Mouse (Mus musculus): ENCODE measurements at regions not wholly inside any gene's neighbourhood (a gene's known extent, or its start where the extent isn't known, plus 50 kb on each side); places are given as distances from the start of the nearest gene placed in this dataset.

DNA sequence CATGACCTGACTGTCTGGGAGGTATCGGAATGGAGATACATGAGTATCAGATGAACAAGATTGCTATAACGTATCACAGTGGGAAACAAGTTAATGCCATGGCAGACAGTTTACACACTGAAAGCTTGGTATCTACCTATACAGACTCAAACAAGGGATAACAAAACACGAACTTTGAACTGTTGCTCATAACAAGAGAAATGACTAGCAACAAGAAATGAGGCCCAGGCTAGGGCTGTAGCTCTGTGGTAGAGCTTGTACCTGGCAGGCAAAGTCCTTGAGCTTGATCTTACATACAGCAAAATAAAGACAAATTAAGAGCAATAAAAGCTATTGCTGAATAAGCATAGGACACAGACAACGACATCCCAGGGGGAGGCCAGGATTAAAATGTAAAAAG, 172.4 kb upstream of the Pln start:
- no peak for TF ChIP-seq FLI1 (IDR thresholded peaks at IDR 0.05; ENCODE audit: low read length)
- TF ChIP-seq GATA1 (IDR thresholded peaks at IDR 0.05; ENCODE audit: borderline replicate concordance, low read length): no peak
- Histone ChIP-seq H3K4me1 (no peaks in the 10 kb centered on the region), H3K36me3 (replicated peaks; ENCODE audit: low read length) (no peaks in the 10 kb centered on the region), H3K9me3 (no peaks in the 10 kb centered on the region), H3K27me3 (replicated peaks) (no peaks in the 10 kb centered on the region), H3K4me3 (replicated peaks) (no peak overlapping the region)

DNA sequence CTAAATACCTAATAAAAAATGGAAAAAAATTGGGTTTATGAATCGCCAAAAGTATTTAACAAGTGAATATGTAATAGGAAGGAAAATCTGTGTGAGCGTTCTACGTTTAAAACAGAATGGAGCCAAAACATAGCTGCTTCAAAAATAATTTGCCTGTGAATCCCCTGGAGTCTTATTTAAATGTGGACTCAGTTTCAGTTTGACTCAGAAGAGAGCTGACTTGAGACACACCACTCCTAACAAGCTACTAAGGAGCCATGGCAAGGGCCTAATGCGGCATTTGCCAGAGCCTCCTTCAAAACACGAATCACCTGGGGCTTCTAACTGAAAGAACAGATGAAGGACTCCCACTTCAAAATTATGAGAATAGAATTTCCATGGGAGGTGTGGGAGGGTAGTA, 169.7 kb upstream of the Pln start:
- H3K4me1 ChIP-seq: 0 out of 2 replicates have a peak, but pooled peaks cover 4% of the 10 kb centered on the region
- no peaks in the 10 kb centered on the region for H3K36me3 ChIP-seq (replicated peaks; ENCODE audit: low read length)
- no peaks in the 10 kb centered on the region for H3K9me3 ChIP-seq
- TF ChIP-seq GATA1 (IDR thresholded peaks at IDR 0.05; ENCODE audit: borderline replicate concordance, low read length) (no peak), FLI1 (IDR thresholded peaks at IDR 0.05; ENCODE audit: low read length) (no peak)
- H3K4me3 ChIP-seq (replicated peaks): no peak overlapping the region
- H3K27me3 ChIP-seq (replicated peaks): no peaks in the 10 kb centered on the region

DNA sequence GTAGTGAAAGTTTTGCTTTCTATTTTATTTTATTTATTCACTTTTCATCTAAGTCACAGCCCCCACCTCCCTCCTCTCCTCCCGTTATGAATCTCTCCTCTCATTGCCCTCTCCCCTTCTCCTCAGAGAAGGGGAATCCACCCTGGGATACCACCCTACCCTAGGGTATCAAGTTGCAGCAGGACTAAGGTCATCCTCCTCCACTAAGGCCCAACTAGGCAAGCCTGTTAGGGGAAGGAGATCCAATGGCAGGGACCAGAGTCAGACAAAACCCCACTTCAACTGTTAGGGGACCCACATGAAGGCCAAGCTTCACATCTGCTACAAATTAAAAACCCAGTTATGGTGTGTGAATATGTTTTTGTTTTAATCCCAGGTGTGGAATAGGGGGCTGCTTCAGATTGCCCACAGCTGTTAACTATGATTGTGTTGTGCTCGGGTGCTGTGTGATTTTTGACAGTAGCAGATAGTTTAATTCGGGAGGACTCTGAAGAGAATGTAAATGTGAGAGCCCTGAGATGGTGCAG, 163.4 kb upstream of the Pln start:
- Histone ChIP-seq H3K9me3 (no peaks in the 10 kb centered on the region), H3K27me3 (replicated peaks) (no peaks in the 10 kb centered on the region), H3K4me3 (replicated peaks) (no peak overlapping the region), H3K4me1 (peaks cover 4% of the 10 kb centered on the region; the same call in 1 of the 2 replicates), H3K36me3 (replicated peaks; ENCODE audit: low read length) (no peaks in the 10 kb centered on the region)
- TF ChIP-seq FLI1 (IDR thresholded peaks at IDR 0.05; ENCODE audit: low read length): no peak
- TF ChIP-seq GATA1 (IDR thresholded peaks at IDR 0.05; ENCODE audit: borderline replicate concordance, low read length): no peak

DNA sequence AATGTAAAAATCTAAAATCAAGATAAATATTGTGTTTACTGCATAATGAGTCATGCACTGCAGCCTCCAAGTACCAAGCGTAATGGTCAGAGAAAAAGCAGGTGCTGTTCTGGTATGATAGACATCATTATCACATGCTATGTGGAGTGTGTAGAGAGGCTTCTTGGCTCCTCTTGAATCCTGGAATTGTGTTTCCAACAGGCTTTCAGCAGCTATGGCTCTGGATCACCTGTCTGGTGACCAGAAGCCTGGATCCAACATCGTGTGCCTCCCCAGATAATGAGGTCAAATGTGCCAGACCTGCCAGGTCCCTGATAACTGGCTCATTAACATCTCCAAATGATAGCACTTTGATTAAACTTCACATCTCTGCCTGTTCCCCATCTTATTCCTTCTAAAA, 161.5 kb upstream of the Pln start:
- H3K4me1 ChIP-seq: peaks cover 12% of the 10 kb centered on the region
- no peak overlapping the region for H3K4me3 ChIP-seq (replicated peaks)
- no peaks in the 10 kb centered on the region for H3K9me3 ChIP-seq
- H3K27me3 ChIP-seq (replicated peaks): no peaks in the 10 kb centered on the region
- no peak for TF ChIP-seq FLI1 (IDR thresholded peaks at IDR 0.05; ENCODE audit: low read length)
- TF ChIP-seq GATA1 (IDR thresholded peaks at IDR 0.05; ENCODE audit: borderline replicate concordance, low read length): no peak
- no peaks in the 10 kb centered on the region for H3K36me3 ChIP-seq (replicated peaks; ENCODE audit: low read length)

DNA sequence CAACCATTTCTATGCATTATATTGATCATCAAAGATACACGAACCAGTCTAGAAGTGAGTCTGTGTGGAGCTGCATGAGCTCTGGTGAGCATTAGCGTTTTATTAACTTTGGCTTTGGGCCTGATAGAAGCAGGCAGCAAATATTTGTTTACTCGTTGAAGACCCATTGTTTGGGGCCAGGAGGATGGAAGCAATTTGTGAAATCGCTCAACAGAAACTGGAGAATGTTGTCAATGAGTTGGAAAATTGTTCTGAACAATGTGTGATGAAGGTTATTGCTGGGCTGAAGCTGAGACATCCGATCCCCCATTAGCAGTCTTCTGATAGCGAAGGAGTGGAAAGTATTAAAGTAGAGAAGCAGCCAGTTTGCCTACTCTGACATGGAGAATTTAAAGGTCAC, 158.9 kb upstream of the Pln start:
- no peak for TF ChIP-seq GATA1 (IDR thresholded peaks at IDR 0.05; ENCODE audit: borderline replicate concordance, low read length)
- TF ChIP-seq FLI1 (IDR thresholded peaks at IDR 0.05; ENCODE audit: low read length): no peak
- no peaks in the 10 kb centered on the region for H3K27me3 ChIP-seq (replicated peaks)
- H3K4me3 ChIP-seq (replicated peaks): no peak overlapping the region
- peaks cover 14% of the 10 kb centered on the region for H3K4me1 ChIP-seq
- H3K9me3 ChIP-seq: no peaks in the 10 kb centered on the region
- no peaks in the 10 kb centered on the region for H3K36me3 ChIP-seq (replicated peaks; ENCODE audit: low read length)

DNA sequence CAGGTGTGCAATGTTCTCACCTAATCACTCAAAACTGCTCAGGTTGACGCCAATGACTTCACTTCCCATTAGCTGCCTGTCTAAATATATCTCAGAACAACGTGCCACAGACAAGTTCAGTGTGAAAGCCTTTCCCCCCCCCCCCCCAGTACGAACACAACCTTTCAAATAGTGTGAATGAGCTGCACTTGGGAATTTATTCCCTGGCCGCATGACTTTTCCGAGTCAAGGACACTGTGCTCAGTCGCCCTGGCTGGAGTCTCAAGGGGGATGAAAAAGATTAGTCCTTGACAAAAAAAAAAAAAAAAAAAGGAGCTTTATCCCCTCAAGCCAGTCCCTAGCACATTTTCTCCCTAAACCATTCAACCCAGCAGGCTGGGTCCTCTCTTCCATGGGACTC, 158.4 kb upstream of the Pln start:
- TF ChIP-seq GATA1 (IDR thresholded peaks at IDR 0.05; ENCODE audit: borderline replicate concordance, low read length) (no peak), FLI1 (IDR thresholded peaks at IDR 0.05; ENCODE audit: low read length) (no peak)
- no peak overlapping the region for H3K4me3 ChIP-seq (replicated peaks)
- H3K9me3 ChIP-seq: no peaks in the 10 kb centered on the region
- H3K36me3 ChIP-seq (replicated peaks; ENCODE audit: low read length): no peaks in the 10 kb centered on the region
- H3K4me1 ChIP-seq: peaks cover 14% of the 10 kb centered on the region
- H3K27me3 ChIP-seq (replicated peaks): no peaks in the 10 kb centered on the region

DNA sequence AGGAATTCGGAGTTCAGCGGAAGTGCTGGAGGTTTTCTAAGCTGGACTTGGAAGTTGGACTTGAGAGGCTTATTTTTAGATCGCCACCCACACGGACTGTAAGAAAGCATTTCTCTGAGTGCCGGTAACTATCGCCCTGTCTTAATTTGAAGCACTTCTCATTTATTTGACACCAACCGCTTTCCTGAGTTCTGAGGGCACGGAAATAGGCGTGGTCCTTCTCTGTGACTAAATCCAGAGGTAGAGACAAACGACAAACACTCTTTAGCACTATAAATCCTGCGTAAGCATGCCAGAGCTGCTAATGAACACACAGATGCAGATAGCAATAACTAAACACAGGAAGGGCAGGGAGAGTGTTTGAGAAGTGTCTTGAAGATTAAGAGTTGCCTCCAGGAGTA, 156.7 kb upstream of the Pln start:
- Histone ChIP-seq H3K9me3 (no peaks in the 10 kb centered on the region), H3K4me1 (peaks cover 14% of the 10 kb centered on the region), H3K27me3 (replicated peaks) (no peaks in the 10 kb centered on the region), H3K36me3 (replicated peaks; ENCODE audit: low read length) (no peaks in the 10 kb centered on the region), H3K4me3 (replicated peaks) (peak overlapping the region; percentile 80)
- TF ChIP-seq GATA1 (IDR thresholded peaks at IDR 0.05; ENCODE audit: borderline replicate concordance, low read length) (no peak), FLI1 (IDR thresholded peaks at IDR 0.05; ENCODE audit: low read length) (no peak)

DNA sequence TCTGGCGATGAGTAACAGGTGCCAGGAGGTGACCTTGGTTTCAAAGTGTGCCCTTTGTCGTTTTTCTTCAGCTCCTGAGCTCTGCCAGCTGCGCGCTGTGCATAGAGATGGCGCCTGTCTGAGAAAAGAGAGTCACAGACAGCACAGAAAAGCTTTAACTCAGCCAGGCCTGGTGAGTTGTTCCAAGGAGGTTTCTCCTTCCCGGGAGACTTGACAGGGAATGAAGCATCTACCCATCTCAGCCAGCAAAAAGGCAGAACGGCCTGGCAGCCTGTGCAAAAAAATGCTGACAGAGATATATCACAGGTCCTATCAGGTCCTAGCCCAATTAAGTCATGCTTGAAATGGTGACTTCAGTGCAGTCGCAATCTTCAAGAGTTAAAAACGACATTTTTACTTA, 156.1 kb upstream of the Pln start:
- peaks cover 14% of the 10 kb centered on the region for H3K4me1 ChIP-seq
- no peak overlapping the region for H3K4me3 ChIP-seq (replicated peaks)
- H3K36me3 ChIP-seq (replicated peaks; ENCODE audit: low read length): no peaks in the 10 kb centered on the region
- H3K27me3 ChIP-seq (replicated peaks): no peaks in the 10 kb centered on the region
- no peaks in the 10 kb centered on the region for H3K9me3 ChIP-seq
- TF ChIP-seq GATA1 (IDR thresholded peaks at IDR 0.05; ENCODE audit: borderline replicate concordance, low read length) (no peak), FLI1 (IDR thresholded peaks at IDR 0.05; ENCODE audit: low read length) (no peak)

DNA sequence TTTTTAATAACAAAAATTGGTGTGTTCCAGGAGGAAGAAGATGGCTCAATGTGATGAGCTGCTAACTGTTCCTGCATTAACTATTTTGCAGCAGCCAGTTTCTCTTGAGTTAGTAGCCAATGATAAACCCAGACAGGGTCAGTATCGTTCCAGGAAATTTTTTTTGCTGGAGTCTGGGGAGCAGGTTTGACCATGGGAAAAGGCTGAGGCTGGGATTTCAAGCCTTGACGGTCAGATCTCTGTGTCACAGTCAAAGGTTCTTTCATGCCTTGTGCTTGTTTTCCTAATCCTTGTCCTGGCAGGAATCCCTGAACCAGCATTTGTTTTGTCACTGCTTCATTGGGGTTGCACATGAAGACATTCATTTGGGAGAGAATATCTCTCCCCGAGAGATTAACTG, 129.0 kb upstream of the Pln start:
- TF ChIP-seq FLI1 (IDR thresholded peaks at IDR 0.05; ENCODE audit: low read length): no peak
- TF ChIP-seq GATA1 (IDR thresholded peaks at IDR 0.05; ENCODE audit: borderline replicate concordance, low read length): no peak
- Histone ChIP-seq H3K4me3 (replicated peaks) (no peak overlapping the region), H3K27me3 (replicated peaks) (no peaks in the 10 kb centered on the region), H3K9me3 (0 out of 2 replicates have a peak, but pooled peaks cover 3% of the 10 kb centered on the region), H3K36me3 (replicated peaks; ENCODE audit: low read length) (no peaks in the 10 kb centered on the region), H3K4me1 (no peaks in the 10 kb centered on the region)

DNA sequence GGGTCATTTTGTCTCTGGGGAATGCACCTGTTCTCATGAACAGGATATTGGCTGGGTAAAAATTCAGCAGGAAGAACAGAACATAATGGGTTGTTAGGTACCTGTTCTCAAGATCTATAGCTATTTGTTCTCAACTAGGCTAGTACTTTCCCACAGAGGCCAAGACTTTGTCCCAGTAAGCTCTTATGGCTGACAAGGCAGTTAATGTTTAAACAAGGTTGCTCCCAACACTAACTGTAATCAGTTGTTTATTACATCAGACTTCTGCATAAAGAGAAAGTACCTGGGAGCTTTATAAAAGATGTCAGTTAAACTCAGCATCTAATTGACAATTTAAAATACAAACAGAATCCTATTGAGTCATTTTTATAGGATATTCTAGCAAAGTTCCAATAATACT, 127.6 kb upstream of the Pln start:
- H3K36me3 ChIP-seq (replicated peaks; ENCODE audit: low read length): no peaks in the 10 kb centered on the region
- no peak for TF ChIP-seq FLI1 (IDR thresholded peaks at IDR 0.05; ENCODE audit: low read length)
- no peak for TF ChIP-seq GATA1 (IDR thresholded peaks at IDR 0.05; ENCODE audit: borderline replicate concordance, low read length)
- H3K9me3 ChIP-seq: 0 out of 2 replicates have a peak, but pooled peaks cover 3% of the 10 kb centered on the region
- H3K27me3 ChIP-seq (replicated peaks): no peaks in the 10 kb centered on the region
- no peaks in the 10 kb centered on the region for H3K4me1 ChIP-seq
- no peak overlapping the region for H3K4me3 ChIP-seq (replicated peaks)

All from megakaryocyte, embryonic 14.5 days (primary cell).